Mouse (Mus musculus) heart, adult 2 months (tissue): Measurements from ENCODE around the gene Gm42742.

Experiments used
- CTCF ChIP-seq: fragments of 200-600 bp; IDR thresholded peaks from 2 replicates; pipeline ENCODE4 v1.8.1; 2022; ENCODE audit warnings: antibody characterized with exemption, mild to moderate bottlenecking, moderate library complexity
- EP300 ChIP-seq: fragments of 200-500 bp; IDR thresholded peaks from 2 replicates; pipeline ENCODE4 v1.6.1; 2011; ENCODE audit warnings: low read depth, low read length, control low read depth; ENCODE audit not compliant: insufficient read depth
- POLR2A ChIP-seq: fragments of 200-500 bp; IDR thresholded peaks from 2 replicates; pipeline ENCODE4 v1.6.1; 2011; ENCODE audit warnings: mild to moderate bottlenecking, low read depth, low read length, control low read depth; ENCODE audit not compliant: insufficient read depth

DNA sequence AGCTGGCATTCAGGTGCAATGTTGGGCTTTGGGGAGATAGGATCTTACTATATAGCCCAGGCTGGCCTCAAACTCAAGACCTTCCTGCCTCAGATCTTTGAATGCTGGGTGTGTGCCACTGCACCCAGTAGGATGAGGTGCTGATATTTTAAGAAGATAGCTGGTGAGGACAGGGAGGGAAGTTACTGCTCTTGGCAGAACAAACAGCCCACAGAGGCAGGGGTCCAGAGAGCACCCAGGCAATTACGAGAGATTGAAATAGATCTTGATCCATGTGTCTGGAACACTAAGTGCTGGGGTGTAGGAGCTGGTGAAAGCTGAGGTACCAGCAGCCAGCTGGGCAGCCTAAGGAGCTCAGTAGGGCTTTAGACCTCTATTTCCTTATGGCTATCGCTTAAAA, 39.3 kb downstream of the Gm42742 start:
- TF ChIP-seq CTCF (no peak), POLR2A (no peak), EP300 (no peak)
